ENCODE assay signal across 8 mouse cellular contexts in the genomic region with DNA sequence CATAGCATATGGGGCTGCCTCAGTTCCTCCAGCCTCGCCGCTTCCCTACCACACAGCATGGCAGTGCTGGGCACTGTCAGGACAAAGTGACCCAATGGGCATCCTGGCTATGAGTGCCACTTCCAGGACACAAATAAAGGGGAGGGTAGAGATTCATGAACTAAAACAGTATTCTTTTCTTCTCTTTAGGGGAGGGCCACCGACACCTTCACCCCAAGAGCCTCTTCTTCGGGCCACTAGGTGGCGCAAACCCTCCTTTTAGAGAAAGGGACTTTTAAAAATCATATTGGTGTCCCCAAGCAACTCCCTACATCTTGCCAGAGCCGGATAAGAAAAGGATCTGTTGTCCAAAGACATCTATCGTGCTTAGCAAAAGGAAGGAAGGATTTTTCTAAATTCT.
DNase-seq lines count a peak whose midpoint lies in the region.

No protein-coding gene starts in this region.

- peak; percentile 42 for DNase-seq in heart, adult 8-10 months (ENCODE audit: low spot score)
- DNase-seq in heart, postnatal 25 days (ENCODE audit: low spot score) = no peak
- DNase-seq in 416B (ENCODE audit: low read depth) = peak; percentile 60
- DNase-seq in T-cell, adult 2 months (ENCODE audit: low spot score) = peak; percentile 3
- peak; percentile 71 for DNase-seq in embryo, embryonic 11 days
- DNase-seq in kidney, postnatal 14 days = peak; percentile 46
- DNase-seq in lung, postnatal 25 days (ENCODE audit: low spot score) = peak; percentile 32
- peak; percentile 20 for DNase-seq in thymus, postnatal 14 days

- intact Hi-C loops in heart, postnatal 25 days (cut with DNase I) = loop anchor here (2.0 to 5.0 kb wide), 2 partner anchors 211 to 420 kb away; no protein-coding TSS in a partner anchor
